Mouse (Mus musculus) bone marrow macrophage, adult 2 months (primary cell): Measurements from ENCODE around the gene Gm12184.

Experiments used
- CTCF ChIP-seq: IDR thresholded peaks from 2 replicates; pipeline ENCODE4 v1.5.1; 2012; ENCODE audit warnings: low read depth, mild to moderate bottlenecking, low read length, moderate library complexity
- POLR2A ChIP-seq: IDR thresholded peaks from 2 replicates; pipeline ENCODE4 v1.6.1; 2012; ENCODE audit warnings: mild to moderate bottlenecking, low read depth, low read length, borderline replicate concordance

GRCm38 (mm10) chr11:48863808-48864207 lies 37.4 kb upstream of the Gm12184 start:
- TF ChIP-seq POLR2A (no peak), CTCF (no peak)
